Mouse (Mus musculus): ENCODE results near the gene Fgf5. TPM values are rescaled to one million over a fixed set of nuclear protein-coding genes. Genes with fewer than 3 reads are reported as not detected.

Gene Fgf5
- polyA plus RNA-seq, 1 experiment from 2014 or later = 1.1 TPM

GRCm38 (mm10) chr5:98326625-98327024, 72.6 kb downstream of the Fgf5 start:
- no peak overlapping the region for H3K27ac ChIP-seq (replicated peaks)
- H3K9ac ChIP-seq = no peak overlapping the region
- no peak overlapping the region for H3K4me3 ChIP-seq
- no peaks in the 10 kb centered on the region for H3K36me3 ChIP-seq
- H3K4me1 ChIP-seq (replicated peaks) = peaks cover 4% of the 10 kb centered on the region
- WGBS = 87% methylated on average over 2 of the region's 2 CpGs
- no peaks in the 10 kb centered on the region for H3K9me3 ChIP-seq
- ATAC-seq (ENCODE audit: low FRiP score, low read depth) = no peak
- H3K27me3 ChIP-seq = peaks cover 19% of the 10 kb centered on the region
- H3K4me2 ChIP-seq = no peak overlapping the region

Other genes starting within 250 kb of the Fgf5 start
- gene Antxr2, start 223.1 kb upstream of the Fgf5 start, polyA plus RNA-seq (2015; fragmentation: Nextera tagmentation; extraction: Ambion mirVana) = 3.5 and 4.6 TPM in 2 replicates
- 3.7 and 5.4 TPM in 2 replicates for gene Prdm8, start 87.0 kb upstream of the Fgf5 start, polyA plus RNA-seq (2015; fragmentation: Nextera tagmentation; extraction: Ambion mirVana)
- gene Cfap299, start 75.1 kb downstream of the Fgf5 start, polyA plus RNA-seq (2015; fragmentation: Nextera tagmentation; extraction: Ambion mirVana) = 1.6 and 2.3 TPM in 2 replicates